Mouse (Mus musculus) hindbrain, embryonic 16.5 days (tissue): ENCODE measurements around the gene Gm21985. TPM values are rescaled to one million over a fixed set of nuclear protein-coding genes. Genes with fewer than 3 reads are reported as not detected.
"Not testable (repeated sequence)": the region's sequence is repeated elsewhere in the genome, so short reads cannot be mapped to it uniquely, and the experiment has no call there.

ENCODE experiments used
- ATAC-seq: fragments of 200-750 bp; cut with Nextera tagmentation; 2 replicates; pipeline ENCODE4 v1.8.0; 2017; ENCODE audit warnings: moderate TSS enrichment, moderate library complexity
- H3K27ac ChIP-seq: fragments of 300-500 bp; sonication (generic); 2 replicates; pipeline ENCODE4 v1.5.1; 2014; ENCODE audit warnings: low read depth, mild to moderate bottlenecking, control low read depth, low read length, moderate library complexity
- H3K27me3 ChIP-seq: fragments of 300-500 bp; sonication (generic); replicated peaks from 2 replicates; pipeline ENCODE4 v1.6.1; 2014; ENCODE audit warnings: low read length; ENCODE audit not compliant: control insufficient read depth, insufficient read depth
- H3K36me3 ChIP-seq: fragments of 300-500 bp; sonication (generic); 2 replicates; pipeline ENCODE4 v1.6.1; 2014; ENCODE audit warnings: mild to moderate bottlenecking, low read length, moderate library complexity, mixed read lengths; ENCODE audit not compliant: control insufficient read depth, insufficient read depth
- H3K4me1 ChIP-seq: fragments of 300-500 bp; sonication (generic); 2 replicates; pipeline ENCODE4 v1.6.1; 2014; ENCODE audit warnings: low read depth, low read length; ENCODE audit not compliant: control insufficient read depth, insufficient read depth
- H3K4me2 ChIP-seq: fragments of 300-500 bp; sonication (generic); 2 replicates; pipeline ENCODE4 v1.6.1; 2014; ENCODE audit warnings: mild to moderate bottlenecking, low read length, control low read depth, moderate library complexity
- H3K4me3 ChIP-seq: fragments of 300-500 bp; sonication (generic); 2 replicates; pipeline ENCODE4 v1.5.1; 2014; ENCODE audit warnings: mild to moderate bottlenecking, low read length, control low read depth, moderate library complexity
- H3K9ac ChIP-seq: fragments of 300-500 bp; sonication (generic); 2 replicates; pipeline ENCODE4 v1.6.1; 2014; ENCODE audit warnings: low read depth, mild to moderate bottlenecking, control low read depth, low read length, moderate library complexity
- H3K9me3 ChIP-seq: fragments of 300-500 bp; sonication (generic); 2 replicates; pipeline ENCODE4 v1.6.1; 2014; ENCODE audit warnings: mild to moderate bottlenecking, low read length, moderate library complexity; ENCODE audit not compliant: control insufficient read depth
- WGBS: fragments of 180-500 bp; shearing (Covaris S2); extraction: QIAGEN DNeasy Blood & Tissue Kit; methylation state at CpG from one replicate; pipeline ENCODE4 v1.1.7; 2014; 5-methylcytosine and 5-hydroxymethylcytosine counted together
- polyA plus RNA-seq: library from polyadenylated mRNA; unstranded; fragments of >200 nt; fragmentation: Nextera tagmentation; extraction: Ambion mirVana; gene quantifications from 2 replicates; pipeline ENCODE4 v1.2.1, GENCODE M21; 2015

The Gm21985 gene
- polyA plus RNA-seq, 1 experiment from 2014 or later = not detected

GRCm38 (mm10) chr2:112433359-112433758 is 167.2 kb downstream of the Gm21985 start:
- Histone ChIP-seq H3K4me2 (no peak overlapping the region), H3K27me3 (no peaks in the 10 kb centered on the region), H3K36me3 (no peaks in the 10 kb centered on the region), H3K4me1 (no peaks in the 10 kb centered on the region), H3K4me3 (no peak overlapping the region), H3K27ac (no peak overlapping the region), H3K9ac (no peak overlapping the region), H3K9me3 (no peaks in the 10 kb centered on the region)
- no peak for ATAC-seq
- WGBS = 80% methylated on average over 2 of the region's 2 CpGs

GRCm38 (mm10) chr2:112436292-112436691 is 170.2 kb downstream of the Gm21985 start:
- 74% methylated on average over 4 of the region's 4 CpGs for WGBS
- Histone ChIP-seq H3K4me3 (no peak overlapping the region), H3K9me3 (no peaks in the 10 kb centered on the region), H3K27me3 (no peaks in the 10 kb centered on the region), H3K9ac (no peak overlapping the region), H3K4me2 (no peak overlapping the region), H3K4me1 (no peaks in the 10 kb centered on the region), H3K27ac (no peak overlapping the region), H3K36me3 (no peaks in the 10 kb centered on the region)
- ATAC-seq = no peak

- WGBS = 91% methylated on average over 2 of the region's 2 CpGs
- no peak overlapping the region for H3K4me3 ChIP-seq
- H3K9me3 ChIP-seq = no peaks in the 10 kb centered on the region
Measured at GRCm38 (mm10) chr2:112437589-112437988, 171.5 kb downstream of the Gm21985 start.

GRCm38 (mm10) chr2:112443491-112443890 is 177.4 kb downstream of the Gm21985 start:
- H3K4me2 ChIP-seq = no peak overlapping the region
- H3K27me3 ChIP-seq = no peaks in the 10 kb centered on the region
- H3K9ac ChIP-seq = no peak overlapping the region
- H3K36me3 ChIP-seq = no peaks in the 10 kb centered on the region
- no peak for ATAC-seq
- 63% methylated on average over 2 of the region's 2 CpGs for WGBS
- H3K27ac ChIP-seq = no peak overlapping the region
- no peaks in the 10 kb centered on the region for H3K9me3 ChIP-seq
- no peaks in the 10 kb centered on the region for H3K4me1 ChIP-seq
- H3K4me3 ChIP-seq = no peak overlapping the region

More at GRCm38 (mm10) chr2:112437589-112437988, 171.5 kb downstream of the Gm21985 start:
- Histone ChIP-seq H3K36me3 (no peaks in the 10 kb centered on the region), H3K27ac (no peak overlapping the region), H3K9ac (no peak overlapping the region), H3K27me3 (no peaks in the 10 kb centered on the region), H3K4me1 (no peaks in the 10 kb centered on the region), H3K4me2 (no peak overlapping the region)
- no peak for ATAC-seq

GRCm38 (mm10) chr2:112445511-112445910 is 179.4 kb downstream of the Gm21985 start:
- Histone ChIP-seq H3K9ac (no peak overlapping the region), H3K27ac (no peak overlapping the region), H3K4me3 (no peak overlapping the region), H3K27me3 (no peaks in the 10 kb centered on the region), H3K4me1 (no peaks in the 10 kb centered on the region), H3K36me3 (no peaks in the 10 kb centered on the region), H3K9me3 (no peaks in the 10 kb centered on the region), H3K4me2 (no peak overlapping the region)
- no peak for ATAC-seq

- H3K9me3 ChIP-seq, H3K36me3 ChIP-seq, H3K27ac ChIP-seq, ATAC-seq, H3K4me1 ChIP-seq, H3K4me3 ChIP-seq, H3K27me3 ChIP-seq, H3K4me2 ChIP-seq, H3K9ac ChIP-seq: not testable (repeated sequence)
- WGBS = 71% methylated on average over 4 of the region's 4 CpGs
Measured at GRCm38 (mm10) chr2:112448046-112448445, 181.9 kb downstream of the Gm21985 start.

- H3K9ac ChIP-seq = no peak overlapping the region
- H3K27ac ChIP-seq = no peak overlapping the region
- no peak overlapping the region for H3K4me3 ChIP-seq
- H3K4me1 ChIP-seq = no peaks in the 10 kb centered on the region
- no peaks in the 10 kb centered on the region for H3K9me3 ChIP-seq
- H3K36me3 ChIP-seq = no peaks in the 10 kb centered on the region
- H3K4me2 ChIP-seq = no peak overlapping the region
- no peaks in the 10 kb centered on the region for H3K27me3 ChIP-seq
- ATAC-seq = no peak
Measured at GRCm38 (mm10) chr2:112448510-112449059, 182.5 kb downstream of the Gm21985 start.

GRCm38 (mm10) chr2:112449597-112450296 is 183.6 kb downstream of the Gm21985 start:
- H3K4me2 ChIP-seq = no peak overlapping the region
- no peak overlapping the region for H3K4me3 ChIP-seq
- H3K36me3 ChIP-seq = no peaks in the 10 kb centered on the region
- no peaks in the 10 kb centered on the region for H3K9me3 ChIP-seq
- H3K9ac ChIP-seq = no peak overlapping the region
- 39% methylated on average over 4 of the region's 4 CpGs for WGBS
- H3K4me1 ChIP-seq = peaks cover 2% of the 10 kb centered on the region; the same call in 1 of the 2 replicates
- H3K27me3 ChIP-seq = no peaks in the 10 kb centered on the region
- ATAC-seq = no peak
- no peak overlapping the region for H3K27ac ChIP-seq

- ATAC-seq, H3K9me3 ChIP-seq, H3K9ac ChIP-seq, H3K27me3 ChIP-seq, H3K4me2 ChIP-seq, H3K36me3 ChIP-seq, H3K4me3 ChIP-seq, H3K27ac ChIP-seq: not testable (repeated sequence)
- peaks cover 13% of the 10 kb centered on the region for H3K4me1 ChIP-seq
Measured at GRCm38 (mm10) chr2:112452513-112452912, 186.4 kb downstream of the Gm21985 start.
